Mouse (Mus musculus): ENCODE data around the gene Nup153. TPM values are rescaled to one million over a fixed set of nuclear protein-coding genes. Genes with fewer than 3 reads are reported as not detected.

Gene Nup153
- 31.5 and 31.8 TPM in 2 replicates for polyA plus RNA-seq (2014; fragmentation: Nextera tagmentation; extraction: Ambion mirVana)

GRCm38 (mm10) chr13:46727837-46728268 is at the start of gene Nup153:
Nup153 (minus strand) TSS chr13:46727940.
- peak; percentile 96 for ATAC-seq (ENCODE audit: low read depth)
- WGBS, result 0% methylated on average over 15 of the region's 51 CpGs

GRCm38 (mm10) chr13:46777461-46777860 is 49.7 kb upstream of the Nup153 start:
- Histone ChIP-seq H3K36me3 (ENCODE audit: control insufficient read depth, insufficient read depth, low read length) (peaks cover 42% of the 10 kb centered on the region), H3K4me1 (ENCODE audit: control insufficient read depth, insufficient read depth, low read length) (no peaks in the 10 kb centered on the region), H3K4me3 (ENCODE audit: low read depth, low read length) (no peak overlapping the region), H3K27ac (replicated peaks; ENCODE audit: low read depth, low read length) (no peak overlapping the region), H3K4me2 (ENCODE audit: low read depth, low read length) (no peak overlapping the region), H3K9me3 (ENCODE audit: control insufficient read depth, low read length) (0 out of 2 replicates have a peak, but pooled peaks cover 3% of the 10 kb centered on the region), H3K27me3 (replicated peaks; ENCODE audit: control insufficient read depth, insufficient read depth, low read length) (no peaks in the 10 kb centered on the region), H3K9ac (ENCODE audit: low read depth, low read length) (no peak overlapping the region)
- 85% methylated on average over 3 of the region's 3 CpGs for WGBS
- no peak for DNase-seq (ENCODE audit: low spot score)
- no peak for ATAC-seq (ENCODE audit: low read depth)

More at GRCm38 (mm10) chr13:46727837-46728268, at the start of gene Nup153:
- Histone ChIP-seq H3K4me3 (ENCODE audit: low read depth, low read length) (peak within 1 kb of the TSS; percentile 98), H3K9ac (ENCODE audit: low read depth, low read length) (peak within 1 kb of the TSS; percentile 95), H3K9me3 (ENCODE audit: control insufficient read depth, low read length) (no peaks in the 10 kb centered on the region), H3K4me2 (ENCODE audit: low read depth, low read length) (peak within 1 kb of the TSS; percentile 78), H3K36me3 (ENCODE audit: control insufficient read depth, insufficient read depth, low read length) (no peaks in the 10 kb centered on the region), H3K27ac (replicated peaks; ENCODE audit: low read depth, low read length) (peak within 1 kb of the TSS; percentile 98), H3K4me1 (ENCODE audit: control insufficient read depth, insufficient read depth, low read length) (peaks cover 10% of the 10 kb centered on the region; the same call in 1 of the 2 replicates), H3K27me3 (replicated peaks; ENCODE audit: control insufficient read depth, insufficient read depth, low read length) (no peaks in the 10 kb centered on the region)
- DNase-seq (ENCODE audit: low spot score), result peak; percentile 98

GRCm38 (mm10) chr13:46776636-46777305 is 49.0 kb upstream of the Nup153 start:
- Histone ChIP-seq H3K4me3 (ENCODE audit: low read depth, low read length) (no peak overlapping the region), H3K27ac (replicated peaks; ENCODE audit: low read depth, low read length) (no peak overlapping the region), H3K4me2 (ENCODE audit: low read depth, low read length) (no peak overlapping the region), H3K4me1 (ENCODE audit: control insufficient read depth, insufficient read depth, low read length) (no peaks in the 10 kb centered on the region), H3K9me3 (ENCODE audit: control insufficient read depth, low read length) (0 out of 2 replicates have a peak, but pooled peaks cover 3% of the 10 kb centered on the region), H3K9ac (ENCODE audit: low read depth, low read length) (no peak overlapping the region), H3K36me3 (ENCODE audit: control insufficient read depth, insufficient read depth, low read length) (peaks cover 47% of the 10 kb centered on the region), H3K27me3 (replicated peaks; ENCODE audit: control insufficient read depth, insufficient read depth, low read length) (no peaks in the 10 kb centered on the region)
- no peak for ATAC-seq (ENCODE audit: low read depth)
- WGBS, result 71% methylated on average over 14 of the region's 14 CpGs
- no peak for DNase-seq (ENCODE audit: low spot score)

GRCm38 (mm10) chr13:46774998-46775397 is 47.3 kb upstream of the Nup153 start:
- peaks cover 64% of the 10 kb centered on the region for H3K36me3 ChIP-seq (ENCODE audit: control insufficient read depth, insufficient read depth, low read length)
- 93% methylated on average over 5 of the region's 5 CpGs for WGBS

GRCm38 (mm10) chr13:46772581-46772980 is 44.8 kb upstream of the Nup153 start:
- DNase-seq (ENCODE audit: low spot score) (no peak), ATAC-seq (ENCODE audit: low read depth) (no peak)
- Histone ChIP-seq H3K27me3 (replicated peaks; ENCODE audit: control insufficient read depth, insufficient read depth, low read length) (no peaks in the 10 kb centered on the region), H3K9ac (ENCODE audit: low read depth, low read length) (no peak overlapping the region), H3K4me2 (ENCODE audit: low read depth, low read length) (no peak overlapping the region), H3K4me3 (ENCODE audit: low read depth, low read length) (no peak overlapping the region), H3K9me3 (ENCODE audit: control insufficient read depth, low read length) (0 out of 2 replicates have a peak, but pooled peaks cover 3% of the 10 kb centered on the region), H3K27ac (replicated peaks; ENCODE audit: low read depth, low read length) (no peak overlapping the region), H3K36me3 (ENCODE audit: control insufficient read depth, insufficient read depth, low read length) (peaks cover 69% of the 10 kb centered on the region), H3K4me1 (ENCODE audit: control insufficient read depth, insufficient read depth, low read length) (no peaks in the 10 kb centered on the region)
- 95% methylated on average over 13 of the region's 13 CpGs for WGBS

More at GRCm38 (mm10) chr13:46774998-46775397, 47.3 kb upstream of the Nup153 start:
- no peak for ATAC-seq (ENCODE audit: low read depth)
- H3K4me1 ChIP-seq (ENCODE audit: control insufficient read depth, insufficient read depth, low read length), result no peaks in the 10 kb centered on the region
- no peak for DNase-seq (ENCODE audit: low spot score)
- H3K27me3 ChIP-seq (replicated peaks; ENCODE audit: control insufficient read depth, insufficient read depth, low read length), result no peaks in the 10 kb centered on the region
- no peak overlapping the region for H3K4me2 ChIP-seq (ENCODE audit: low read depth, low read length)
- no peak overlapping the region for H3K9ac ChIP-seq (ENCODE audit: low read depth, low read length)
- H3K27ac ChIP-seq (replicated peaks; ENCODE audit: low read depth, low read length), result no peak overlapping the region
- 0 out of 2 replicates have a peak, but pooled peaks cover 3% of the 10 kb centered on the region for H3K9me3 ChIP-seq (ENCODE audit: control insufficient read depth, low read length)
- no peak overlapping the region for H3K4me3 ChIP-seq (ENCODE audit: low read depth, low read length)

GRCm38 (mm10) chr13:46765361-46765760 is 37.6 kb upstream of the Nup153 start:
- H3K4me1 ChIP-seq (ENCODE audit: control insufficient read depth, insufficient read depth, low read length), result no peaks in the 10 kb centered on the region; the same call in 1 of the 2 replicates
- H3K9ac ChIP-seq (ENCODE audit: low read depth, low read length), result no peak overlapping the region
- no peak overlapping the region for H3K4me2 ChIP-seq (ENCODE audit: low read depth, low read length)
- DNase-seq (ENCODE audit: low spot score) (no peak), ATAC-seq (ENCODE audit: low read depth) (no peak)
- H3K27ac ChIP-seq (replicated peaks; ENCODE audit: low read depth, low read length), result no peak overlapping the region
- H3K9me3 ChIP-seq (ENCODE audit: control insufficient read depth, low read length), result no peaks in the 10 kb centered on the region
- peaks cover 72% of the 10 kb centered on the region for H3K36me3 ChIP-seq (ENCODE audit: control insufficient read depth, insufficient read depth, low read length)
- no peak overlapping the region for H3K4me3 ChIP-seq (ENCODE audit: low read depth, low read length)
- WGBS, result 96% methylated on average over 2 of the region's 2 CpGs
- H3K27me3 ChIP-seq (replicated peaks; ENCODE audit: control insufficient read depth, insufficient read depth, low read length), result no peaks in the 10 kb centered on the region

- Histone ChIP-seq H3K27ac (replicated peaks; ENCODE audit: low read depth, low read length) (no peak overlapping the region), H3K9ac (ENCODE audit: low read depth, low read length) (no peak overlapping the region), H3K9me3 (ENCODE audit: control insufficient read depth, low read length) (no peaks in the 10 kb centered on the region), H3K36me3 (ENCODE audit: control insufficient read depth, insufficient read depth, low read length) (peaks cover 82% of the 10 kb centered on the region), H3K27me3 (replicated peaks; ENCODE audit: control insufficient read depth, insufficient read depth, low read length) (no peaks in the 10 kb centered on the region), H3K4me2 (ENCODE audit: low read depth, low read length) (no peak overlapping the region), H3K4me1 (ENCODE audit: control insufficient read depth, insufficient read depth, low read length) (no peaks in the 10 kb centered on the region; the same call in 1 of the 2 replicates), H3K4me3 (ENCODE audit: low read depth, low read length) (no peak overlapping the region)
- no peak for ATAC-seq (ENCODE audit: low read depth)
- 89% methylated on average over 9 of the region's 9 CpGs for WGBS
- DNase-seq (ENCODE audit: low spot score), result peak; percentile 17
These were observed 35.5 kb upstream of the Nup153 start for GRCm38 (mm10) chr13:46763210-46763609.

- H3K27ac ChIP-seq (replicated peaks; ENCODE audit: low read depth, low read length), result peak overlapping the region; percentile 21; the same call in 1 of the 2 replicates
- peaks cover 73% of the 10 kb centered on the region for H3K36me3 ChIP-seq (ENCODE audit: control insufficient read depth, insufficient read depth, low read length)
- H3K9me3 ChIP-seq (ENCODE audit: control insufficient read depth, low read length), result no peaks in the 10 kb centered on the region
- ATAC-seq (ENCODE audit: low read depth) (no peak), DNase-seq (ENCODE audit: low spot score) (peak; percentile 58)
- H3K4me1 ChIP-seq (ENCODE audit: control insufficient read depth, insufficient read depth, low read length), result no peaks in the 10 kb centered on the region; the same call in 1 of the 2 replicates
- 43% methylated on average over 6 of the region's 6 CpGs for WGBS
- H3K9ac ChIP-seq (ENCODE audit: low read depth, low read length), result no peak overlapping the region
- no peaks in the 10 kb centered on the region for H3K27me3 ChIP-seq (replicated peaks; ENCODE audit: control insufficient read depth, insufficient read depth, low read length)
- no peak overlapping the region for H3K4me2 ChIP-seq (ENCODE audit: low read depth, low read length)
- no peak overlapping the region for H3K4me3 ChIP-seq (ENCODE audit: low read depth, low read length)
These were observed 33.2 kb upstream of the Nup153 start for GRCm38 (mm10) chr13:46760921-46761320.
